Comparison of ENCODE assay signal across 28 mouse cellular contexts in genomic region chr12:17052673-17053072, GRCm38 (mm10). TPM values are rescaled to one million over a fixed set of nuclear protein-coding genes. Genes with fewer than 3 reads are reported as not detected.
"Had no signal": no experiment of that assay in that cellular context is flagged by ENCODE, and none has a peak within 500 bp of the region (broad histone marks: within the 10 kb centered on the region; RNA-seq: fewer than 3 reads in every experiment).

No protein-coding gene starts in this region.

- H3K27ac ChIP-seq: gastrocnemius, adult 2 months; heart, embryonic 10.5 days; hindbrain, embryonic 12.5 days; hindbrain, embryonic 14.5 days; intestine, embryonic 15.5 days; layer of hippocampus, adult 2 months; limb, embryonic 13.5 days; limb, embryonic 15.5 days; liver, embryonic 12.5 days; liver, embryonic 14.5 days had no signal

- H3K4me3 ChIP-seq: gastrocnemius, adult 2 months; heart, embryonic 10.5 days; heart, embryonic 12.5 days; hindbrain, embryonic 12.5 days; intestine, embryonic 15.5 days; layer of hippocampus, adult 2 months; limb, embryonic 13.5 days; limb, embryonic 15.5 days; liver, embryonic 12.5 days had no signal

- DNase-seq: gastrocnemius, adult 2 months; gastrocnemius, postnatal 10 days; gastrocnemius, postnatal 25 days; heart, adult 18-20 months; heart, postnatal 10 days; heart, postnatal 4 days; kidney, adult 18-20 months; kidney, adult 8-10 months; kidney, postnatal 10 days; kidney, postnatal 25 days; kidney, postnatal 4 days; layer of hippocampus, postnatal 36 days; left cerebral cortex, postnatal 4 days had no signal

- ATAC-seq: hindbrain, embryonic 16.5 days; inflammation-experienced regulatory T-cells, adult 6 months; intestine, embryonic 15.5 days; intestine, postnatal 0 days; liver, embryonic 12.5 days had no signal

RNA-seq across cellular contexts. Expression of gene 2410004P03Rik, which starts 41.1 kb away (rescaled TPM):
- total RNA-seq: gastrocnemius, adult 2 months; gastrocnemius, postnatal 10 days; gastrocnemius, postnatal 25 days; heart, adult 8-10 months; liver, adult 2 months had no signal
